Mouse (Mus musculus) right cerebral cortex, postnatal 25 days (tissue): ENCODE results near the gene Id1.

Experiments used
- DNase-seq: peaks from one replicate; pipeline ENCODE4 v3.0.0; 2022

The Id1 gene

GRCm38 (mm10) chr2:152736090-152736601, at the start of gene Id1:
Gene Id1 (plus strand): TSS chr2:152736251.
- DNase-seq, result peak; percentile 46

- no peak for DNase-seq
Measured at GRCm38 (mm10) chr2:152686399-152686798, 49.7 kb upstream of the Id1 start.

- DNase-seq, result peak; percentile 93
Measured at GRCm38 (mm10) chr2:152686806-152687267, 49.2 kb upstream of the Id1 start, which contains the start of gene Mcts2. Gene Mcts2 (plus strand): TSS chr2:152687035.

GRCm38 (mm10) chr2:152691564-152692217, 44.4 kb upstream of the Id1 start:
- DNase-seq, result no peak

GRCm38 (mm10) chr2:152693233-152693632, 42.8 kb upstream of the Id1 start:
- peak; percentile 61 for DNase-seq

- no peak for DNase-seq
Measured at GRCm38 (mm10) chr2:152693735-152694134, 42.3 kb upstream of the Id1 start.

GRCm38 (mm10) chr2:152694708-152695107, 41.3 kb upstream of the Id1 start:
- DNase-seq, result no peak

GRCm38 (mm10) chr2:152696016-152696415, 40.0 kb upstream of the Id1 start:
- no peak for DNase-seq

GRCm38 (mm10) chr2:152696476-152697164, 39.4 kb upstream of the Id1 start:
- peak; percentile 90 for DNase-seq

GRCm38 (mm10) chr2:152700138-152700537, 35.9 kb upstream of the Id1 start:
- DNase-seq, result no peak

GRCm38 (mm10) chr2:152700725-152701124, 35.3 kb upstream of the Id1 start:
- DNase-seq, result no peak

GRCm38 (mm10) chr2:152703596-152704255, 32.3 kb upstream of the Id1 start:
- DNase-seq, result no peak

- no peak for DNase-seq
Measured at GRCm38 (mm10) chr2:152704256-152704605, 31.8 kb upstream of the Id1 start.

- no peak for DNase-seq
Measured at GRCm38 (mm10) chr2:152704811-152705370, 31.2 kb upstream of the Id1 start.

GRCm38 (mm10) chr2:152705993-152706571, 30.0 kb upstream of the Id1 start:
- peak; percentile 38 for DNase-seq

- no peak for DNase-seq
Measured at GRCm38 (mm10) chr2:152707186-152707585, 28.9 kb upstream of the Id1 start.

- peak; percentile 79 for DNase-seq
Measured at GRCm38 (mm10) chr2:152707627-152708026, 28.4 kb upstream of the Id1 start.

- DNase-seq, result no peak
Measured at GRCm38 (mm10) chr2:152709066-152709465, 27.0 kb upstream of the Id1 start.

- DNase-seq, result no peak
Measured at GRCm38 (mm10) chr2:152716241-152716772, 19.7 kb upstream of the Id1 start.

GRCm38 (mm10) chr2:152717652-152718051, 18.4 kb upstream of the Id1 start:
- DNase-seq, result no peak

- no peak for DNase-seq
Measured at GRCm38 (mm10) chr2:152718076-152718475, 18.0 kb upstream of the Id1 start.

GRCm38 (mm10) chr2:152723651-152724331, 12.3 kb upstream of the Id1 start:
- DNase-seq, result no peak
